Mouse (Mus musculus) ES-Bruce4 (cell line): ENCODE results near the gene Utp11. TPM values are rescaled to one million over a fixed set of nuclear protein-coding genes. Genes with fewer than 3 reads are reported as not detected.
A peak's percentile ranks its signal among the peaks of the same experiment; 100 is the strongest.

Experiments
- H3K27ac ChIP-seq: 2 replicates; pipeline ENCODE4 v1.5.1; 2012; ENCODE audit warnings: low read length, inconsistent platforms; ENCODE audit not compliant: insufficient read depth
- H3K27me3 ChIP-seq: 2 replicates; pipeline ENCODE4 v1.6.1; 2012; ENCODE audit warnings: mild to moderate bottlenecking, low read length, inconsistent platforms; ENCODE audit not compliant: control insufficient read depth, poor library complexity, insufficient read depth, severe bottlenecking
- H3K36me3 ChIP-seq: 2 replicates; pipeline ENCODE4 v1.6.1; 2012; ENCODE audit warnings: inconsistent platforms, mild to moderate bottlenecking, low read length, moderate library complexity; ENCODE audit not compliant: control insufficient read depth, poor library complexity, insufficient read depth, severe bottlenecking
- H3K4me1 ChIP-seq: one replicate; pipeline ENCODE4 v1.8.1; 2011; ENCODE audit warnings: low read length; ENCODE audit not compliant: control insufficient read depth, insufficient read depth
- H3K4me3 ChIP-seq: 2 replicates; pipeline ENCODE4 v1.5.1; 2011; ENCODE audit warnings: low read depth, mild to moderate bottlenecking, low read length
- H3K9ac ChIP-seq: 2 replicates; pipeline ENCODE4 v1.6.1; 2012; ENCODE audit warnings: low read depth, mild to moderate bottlenecking, inconsistent platforms; ENCODE audit not compliant: poor library complexity, severe bottlenecking
- H3K9me3 ChIP-seq: replicated peaks from 2 replicates; pipeline ENCODE4 v1.6.1; 2012; ENCODE audit warnings: mild to moderate bottlenecking, low read length, inconsistent platforms; ENCODE audit not compliant: control insufficient read depth, poor library complexity, insufficient read depth, severe bottlenecking
- CTCF ChIP-seq: IDR thresholded peaks from one replicate; pipeline ENCODE4 v1.8.1; 2011; ENCODE audit warnings: low read depth, low read length
- EP300 ChIP-seq: IDR thresholded peaks from 2 replicates; pipeline ENCODE4 v1.6.1; 2011; ENCODE audit warnings: low read depth, low read length; ENCODE audit not compliant: insufficient read depth
- POLR2A ChIP-seq: IDR thresholded peaks from one replicate; pipeline ENCODE4 v1.8.1; 2011; ENCODE audit warnings: low read length; ENCODE audit not compliant: insufficient read depth
- polyA plus RNA-seq: library from polyadenylated mRNA; stranded (reverse); fragments of >200 nt; gene quantifications from 2 replicates; pipeline ENCODE4 v1.2.4, GENCODE M21; 2011; ENCODE audit warnings: low read depth; ENCODE audit not compliant: missing spikeins, insufficient read depth, insufficient read length

Gene Utp11
- 56.9 and 60.4 TPM in 2 replicates for polyA plus RNA-seq

DNA sequence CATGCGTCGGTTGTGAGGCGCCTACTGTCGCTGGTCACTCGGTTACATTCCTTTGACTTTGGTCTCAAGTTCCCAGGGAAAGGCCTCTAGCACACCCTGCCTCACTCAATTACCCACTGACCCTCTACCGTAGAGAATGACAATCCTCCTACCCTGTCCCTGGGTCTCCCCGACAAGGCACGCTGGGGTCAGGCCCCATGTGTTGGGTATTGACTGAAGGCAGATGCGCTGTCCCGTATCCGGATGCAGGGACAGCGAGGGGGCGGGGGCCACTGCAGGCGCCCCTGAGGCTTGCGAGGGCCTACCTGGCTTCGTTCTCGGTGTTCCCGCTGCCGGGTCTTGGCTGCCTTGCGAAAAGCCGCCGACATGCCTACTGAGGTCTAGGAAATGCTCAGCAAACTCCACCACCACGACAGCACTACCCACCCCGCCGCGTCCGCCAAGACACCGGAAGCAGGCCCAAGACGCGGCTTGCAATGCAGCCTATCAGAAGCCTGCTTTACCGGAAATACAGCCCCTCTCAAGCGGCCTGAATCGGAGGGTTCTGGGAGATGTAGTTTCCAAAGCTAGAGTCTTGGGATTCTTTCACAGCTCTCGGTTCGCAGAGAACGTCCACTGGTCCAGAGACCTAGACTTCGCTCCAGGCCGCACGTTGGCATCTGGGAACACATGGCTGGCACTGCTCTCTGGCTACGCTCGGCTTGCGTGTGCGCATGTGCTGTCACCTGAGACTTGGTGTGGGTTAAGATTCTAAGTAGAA is at the start of gene Utp11:
Gene Utp11 (minus strand): TSS at position 466 of the 760 bp plus-strand sequence.
- TF ChIP-seq CTCF (no peak), POLR2A (no peak), EP300 (no peak)
- Histone ChIP-seq H3K36me3 (no peaks in the 10 kb centered on the region), H3K4me1 (no peaks in the 10 kb centered on the region), H3K27ac (no peak within 1 kb of the TSS), H3K9me3 (no peaks in the 10 kb centered on the region), H3K4me3 (peak within 1 kb of the TSS; percentile 94), H3K27me3 (no peaks in the 10 kb centered on the region), H3K9ac (peak within 1 kb of the TSS; percentile 58)

- Histone ChIP-seq H3K27me3 (no peaks in the 10 kb centered on the region), H3K4me1 (no peaks in the 10 kb centered on the region), H3K4me3 (no peak overlapping the region), H3K9me3 (no peaks in the 10 kb centered on the region), H3K9ac (no peak overlapping the region), H3K27ac (no peak overlapping the region), H3K36me3 (no peaks in the 10 kb centered on the region)
- no peak for TF ChIP-seq CTCF
- no peak for TF ChIP-seq EP300
- no peak for TF ChIP-seq POLR2A
Measured at GRCm38 (mm10) chr4:124742839-124743238, 49.4 kb upstream of the Utp11 start.

DNA sequence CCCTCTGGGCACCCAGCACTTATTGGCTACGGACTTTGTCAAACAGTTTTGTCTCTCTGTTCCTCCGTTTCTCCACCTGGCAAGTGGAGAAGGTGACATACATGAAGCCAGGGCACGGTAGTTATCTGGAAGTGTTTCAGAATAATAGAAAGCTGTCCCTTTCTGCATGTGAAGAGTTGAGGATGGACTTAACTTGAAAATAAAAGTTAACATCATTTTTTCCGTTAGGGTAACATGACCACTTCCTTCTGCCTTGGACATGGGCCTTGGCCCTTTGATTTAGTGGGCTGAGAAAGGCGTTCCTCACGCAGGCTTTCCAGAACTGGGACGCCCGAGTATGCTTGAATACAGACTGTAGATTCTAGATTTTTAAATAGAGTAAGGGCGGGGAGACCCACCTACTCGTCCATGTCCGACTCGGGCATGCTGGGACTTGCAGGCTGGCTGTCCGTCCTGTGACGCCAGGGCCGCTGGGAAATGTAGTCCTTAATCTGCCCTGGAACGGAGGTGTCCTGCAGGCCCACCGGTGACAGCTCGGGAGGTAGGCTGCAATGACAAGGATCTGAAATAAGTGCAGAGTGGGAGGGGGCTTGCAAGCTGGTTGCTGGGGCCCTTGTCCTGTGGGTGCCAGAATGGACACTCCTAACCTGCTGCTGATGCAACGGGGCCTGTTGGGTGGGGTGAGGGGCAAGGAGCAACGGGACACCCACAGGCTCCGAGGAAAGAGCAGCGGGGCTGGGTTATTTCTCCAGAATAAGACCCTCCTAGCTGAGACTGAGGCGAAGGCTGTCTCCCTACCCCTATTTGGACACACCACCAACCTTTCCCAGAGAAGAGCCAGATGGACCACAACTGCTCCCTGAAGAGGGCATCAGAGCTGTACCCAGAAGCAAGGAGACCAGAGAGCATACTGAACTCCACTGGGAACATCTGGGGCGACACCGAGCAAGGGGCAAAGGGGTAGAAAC is 48.3 kb upstream of the Utp11 start, which contains the start of gene Inpp5b:
Gene Inpp5b (plus strand): TSS at position 475 of the 968 bp plus-strand sequence.
- H3K27ac ChIP-seq, result no peak within 1 kb of the TSS
- no peak for TF ChIP-seq EP300
- no peak for TF ChIP-seq CTCF
- TF ChIP-seq POLR2A, result no peak
- no peaks in the 10 kb centered on the region for H3K9me3 ChIP-seq

DNA sequence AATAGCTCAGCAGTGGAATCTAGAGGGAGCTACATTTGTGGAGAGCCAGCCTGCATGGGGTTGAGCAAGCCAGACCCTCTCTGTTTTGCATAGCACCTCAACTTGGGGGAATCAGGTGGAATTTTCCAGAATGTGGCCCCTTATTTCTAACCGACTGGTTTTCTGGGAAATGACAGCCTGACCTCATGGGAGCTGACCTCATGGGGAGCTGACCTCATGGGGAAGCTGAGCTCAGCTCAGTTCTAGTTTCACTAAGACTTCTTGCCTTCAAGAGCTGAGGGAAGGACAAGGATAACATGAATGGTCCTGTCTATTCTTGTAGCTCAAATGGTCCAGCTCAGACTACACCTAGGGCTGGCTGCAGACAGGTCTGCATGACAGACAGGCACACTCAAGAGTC is 45.4 kb upstream of the Utp11 start:
- Histone ChIP-seq H3K9ac (no peak overlapping the region), H3K4me3 (no peak overlapping the region), H3K27ac (no peak overlapping the region), H3K27me3 (no peaks in the 10 kb centered on the region), H3K36me3 (no peaks in the 10 kb centered on the region), H3K4me1 (no peaks in the 10 kb centered on the region), H3K9me3 (no peaks in the 10 kb centered on the region)
- TF ChIP-seq CTCF, result no peak
- TF ChIP-seq EP300, result no peak
- TF ChIP-seq POLR2A, result no peak

More for the DNA sequence above, 48.3 kb upstream of the Utp11 start, which contains the start of gene Inpp5b:
- H3K27me3 ChIP-seq, result no peaks in the 10 kb centered on the region
- H3K9ac ChIP-seq, result peak within 1 kb of the TSS; percentile 50
- peak within 1 kb of the TSS; percentile 85 for H3K4me3 ChIP-seq
- H3K4me1 ChIP-seq, result no peaks in the 10 kb centered on the region
- H3K36me3 ChIP-seq, result no peaks in the 10 kb centered on the region

DNA sequence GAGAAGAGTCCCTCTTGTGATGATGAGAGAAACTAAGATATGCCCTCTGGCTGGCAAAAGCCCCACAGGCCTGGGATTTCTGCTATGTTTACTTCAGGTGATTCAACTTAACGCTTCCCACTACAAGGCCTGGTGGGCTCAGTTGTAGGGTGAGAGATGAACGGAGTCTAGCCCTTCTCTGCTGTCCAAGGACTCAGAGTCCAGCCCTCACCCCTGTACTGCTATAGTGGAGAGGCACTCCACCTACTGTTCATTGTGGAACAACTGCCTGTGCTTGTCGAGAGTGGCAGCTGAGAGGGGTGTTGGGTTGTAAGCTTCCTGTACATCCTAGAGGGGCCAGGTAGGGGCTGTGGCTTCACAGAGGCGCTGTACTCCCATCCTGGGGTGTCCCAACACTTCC is 44.6 kb upstream of the Utp11 start:
- Histone ChIP-seq H3K36me3 (peaks cover 2% of the 10 kb centered on the region; the same call in 1 of the 2 replicates), H3K27ac (no peak overlapping the region), H3K27me3 (no peaks in the 10 kb centered on the region), H3K9me3 (no peaks in the 10 kb centered on the region), H3K9ac (no peak overlapping the region), H3K4me3 (no peak overlapping the region), H3K4me1 (no peaks in the 10 kb centered on the region)
- TF ChIP-seq CTCF (peak; percentile 28), POLR2A (no peak), EP300 (no peak)
